Mouse (Mus musculus) bone marrow, adult 2 months (tissue): ENCODE data around the gene Tmem253. TPM values are rescaled to one million over a fixed set of nuclear protein-coding genes. Genes with fewer than 3 reads are reported as not detected.
"Not testable (repeated sequence)": the region's sequence is repeated elsewhere in the genome, so short reads cannot be mapped to it uniquely, and the experiment has no call there.

Experiments used
- H3K27ac ChIP-seq: fragments of 200-500 bp; 2 replicates; pipeline ENCODE4 v1.5.1; 2012; ENCODE audit warnings: low read depth, mild to moderate bottlenecking, control low read depth, inconsistent platforms, low read length; ENCODE audit not compliant: control insufficient read depth, poor library complexity, insufficient read depth
- H3K4me1 ChIP-seq: fragments of 200-500 bp; 2 replicates; pipeline ENCODE4 v1.6.1; 2011; ENCODE audit warnings: low read length; ENCODE audit not compliant: control insufficient read depth, insufficient read depth
- H3K4me3 ChIP-seq: fragments of 200-500 bp; replicated peaks from 2 replicates; pipeline ENCODE3; 2011; ENCODE audit warnings: mild to moderate bottlenecking, low read depth, low read length, control low read depth; ENCODE audit not compliant: control insufficient read depth
- CTCF ChIP-seq: fragments of 200-500 bp; IDR thresholded peaks from 2 replicates; pipeline ENCODE4 v1.5.1; 2011; ENCODE audit warnings: low read length, control low read depth; ENCODE audit not compliant: control insufficient read depth, insufficient read depth
- POLR2A ChIP-seq: fragments of 200-500 bp; IDR thresholded peaks from 2 replicates; pipeline ENCODE4 v1.6.1; 2011; ENCODE audit warnings: low read depth, mild to moderate bottlenecking, control low read depth, low read length, borderline replicate concordance; ENCODE audit not compliant: control insufficient read depth
- WGBS: fragments of 180-500 bp; shearing (Covaris S2); methylation state at CpG from one replicate; pipeline ENCODE4 v1.1.7; 2018; 5-methylcytosine and 5-hydroxymethylcytosine counted together
- polyA plus RNA-seq: library from polyadenylated mRNA; stranded (reverse); fragments of >200 nt; gene quantifications from 2 replicates; pipeline ENCODE4 v1.2.4, GENCODE M21; 2011; ENCODE audit warnings: low replicate concordance; ENCODE audit not compliant: missing spikeins, insufficient read depth, insufficient read length

Tmem253 gene
- polyA plus RNA-seq, 1 experiment = not detected

DNA sequence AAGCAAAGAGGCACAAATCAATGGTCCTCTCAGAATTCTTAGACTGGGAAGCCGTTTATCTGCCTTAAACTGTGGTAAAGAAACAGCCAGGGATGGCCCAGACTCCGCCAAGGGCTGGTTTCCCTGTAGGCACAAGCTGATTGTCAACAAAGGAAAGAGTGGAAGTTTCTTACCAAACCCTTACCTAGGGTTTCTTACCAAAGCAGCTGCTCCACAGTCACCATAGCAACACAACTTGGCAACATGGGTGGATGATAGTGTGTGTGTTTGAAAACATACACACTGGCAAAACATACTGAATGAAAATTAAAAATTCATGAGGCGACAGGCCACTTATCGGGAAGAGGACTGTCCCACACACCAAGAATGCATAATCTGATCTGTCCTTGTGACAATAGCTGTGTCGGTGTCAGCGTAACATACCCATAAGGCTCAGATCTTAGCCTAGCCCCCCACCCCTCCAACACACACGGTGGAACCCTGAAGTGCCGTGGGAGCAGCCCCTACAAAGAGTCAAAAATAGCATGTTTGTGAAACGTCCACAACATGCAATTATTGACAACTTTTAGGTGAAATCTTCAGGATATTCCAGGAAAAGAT is 30.6 kb downstream of the Tmem253 start:
- 74% methylated on average over 9 of the region's 9 CpGs for WGBS
- Histone ChIP-seq H3K4me1 (no peaks in the 10 kb centered on the region), H3K4me3 (no peak overlapping the region), H3K27ac (no peak overlapping the region)
- TF ChIP-seq POLR2A (no peak), CTCF (no peak)

DNA sequence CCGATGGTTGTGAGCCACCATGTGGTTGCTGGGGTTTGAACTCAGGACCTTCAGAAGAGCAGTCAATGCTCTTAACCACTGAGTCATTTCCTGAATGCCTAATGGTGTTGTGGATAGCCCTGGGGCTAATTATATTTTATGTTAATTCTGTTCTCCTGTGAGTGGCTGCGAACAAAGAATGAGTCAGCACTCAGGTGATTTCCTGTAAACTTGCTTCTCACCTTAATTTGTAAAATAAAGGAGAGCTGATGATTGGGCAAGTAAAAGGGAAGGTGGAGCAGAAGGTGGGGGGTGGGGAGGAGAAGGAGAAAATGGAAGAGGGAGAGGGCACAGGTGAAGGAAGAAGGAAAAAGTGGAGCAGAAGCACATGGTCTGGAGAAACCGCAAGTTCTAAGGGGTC is 37.3 kb downstream of the Tmem253 start:
- H3K4me3 ChIP-seq, H3K27ac ChIP-seq, H3K4me1 ChIP-seq: not testable (repeated sequence)
- 73% methylated on average over 3 of the region's 3 CpGs for WGBS

DNA sequence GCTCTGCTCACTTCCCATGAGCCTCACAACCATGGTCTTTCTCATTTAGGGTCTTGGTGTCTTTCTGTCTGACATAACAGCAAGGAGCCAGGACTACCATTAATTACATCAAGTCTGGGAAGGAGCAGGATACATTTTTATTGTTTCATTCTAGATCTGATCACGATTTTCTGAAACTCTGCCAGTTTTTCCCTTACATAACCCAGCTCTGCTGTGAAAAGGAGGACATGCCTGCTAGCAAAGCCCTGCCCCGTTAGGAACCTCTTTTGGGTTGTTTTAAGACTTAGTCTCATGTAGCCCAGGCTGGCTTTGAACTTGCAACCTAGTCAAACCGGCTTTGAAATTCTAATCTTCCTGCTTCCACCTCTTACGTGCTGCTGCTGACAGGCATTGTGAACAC is 44.5 kb downstream of the Tmem253 start:
- TF ChIP-seq POLR2A = no peak
- no peak for TF ChIP-seq CTCF
- Histone ChIP-seq H3K4me1 (no peaks in the 10 kb centered on the region), H3K4me3 (no peak overlapping the region), H3K27ac (no peak overlapping the region)
- WGBS = 50% methylated on average over 4 of the region's 4 CpGs

DNA sequence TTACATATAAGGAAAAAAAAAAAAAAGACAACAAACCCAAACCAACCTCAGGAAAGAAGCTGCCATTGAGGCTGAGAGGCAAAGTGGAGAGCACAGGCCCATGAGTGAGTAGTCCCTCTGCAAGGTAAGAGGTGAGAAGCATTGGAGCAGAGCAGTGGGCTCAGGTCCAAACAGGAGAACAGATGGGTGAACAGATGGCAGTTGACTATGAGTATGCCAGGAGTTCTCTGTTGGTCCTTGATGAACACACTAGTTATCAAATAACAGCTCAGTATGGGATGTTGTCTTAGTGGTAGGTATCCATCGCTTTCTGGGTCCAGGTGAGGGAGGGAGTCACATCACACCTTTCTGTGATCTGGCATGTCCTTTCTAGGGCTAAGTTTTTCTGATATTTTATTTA is 45.3 kb downstream of the Tmem253 start:
- 81% methylated on average over 1 of the region's 1 CpGs for WGBS
- Histone ChIP-seq H3K27ac (no peak overlapping the region), H3K4me1 (no peaks in the 10 kb centered on the region), H3K4me3 (no peak overlapping the region)
- TF ChIP-seq CTCF (no peak), POLR2A (no peak)

DNA sequence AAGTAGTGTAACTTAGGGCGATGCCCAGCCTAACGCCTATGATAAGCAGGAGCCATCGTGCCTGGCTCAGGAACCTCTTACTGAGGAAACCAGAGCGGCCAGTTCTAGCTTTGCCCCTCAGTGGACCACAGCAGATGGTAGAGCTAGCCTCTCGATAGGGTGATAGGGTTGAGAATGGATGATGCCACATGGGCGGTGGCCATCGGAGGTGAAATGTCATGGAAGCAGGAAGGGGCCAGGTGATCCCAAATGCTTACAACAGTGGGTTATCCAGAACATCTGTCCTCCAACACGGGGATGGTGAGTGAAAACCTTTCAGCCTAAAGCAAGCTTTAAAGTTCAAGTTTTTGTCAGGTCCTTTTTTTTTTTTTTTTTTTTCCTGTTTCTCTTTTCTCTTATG is 46.3 kb downstream of the Tmem253 start:
- Histone ChIP-seq H3K4me1 (no peaks in the 10 kb centered on the region), H3K4me3 (no peak overlapping the region), H3K27ac (no peak overlapping the region)
- TF ChIP-seq CTCF = no peak
- no peak for TF ChIP-seq POLR2A
- 83% methylated on average over 8 of the region's 8 CpGs for WGBS

DNA sequence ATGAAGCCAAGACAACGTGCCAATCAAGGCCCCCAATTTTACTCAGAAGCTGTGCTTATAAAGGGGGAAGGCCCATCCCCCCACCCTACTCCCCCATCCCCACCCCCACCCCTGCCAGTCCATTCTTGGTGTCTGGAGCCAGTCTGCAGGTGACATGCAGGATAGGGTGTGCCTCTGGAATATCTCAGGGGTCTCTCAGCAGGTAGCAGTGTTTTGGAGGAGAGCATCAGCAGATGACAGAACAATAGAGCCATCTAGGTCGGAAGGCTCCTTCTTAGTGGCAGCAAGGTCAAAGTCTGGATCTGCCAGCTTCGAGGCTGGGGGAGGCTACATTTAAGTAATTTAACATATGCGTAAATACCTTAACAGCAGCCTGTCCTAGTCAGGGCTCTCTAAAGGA is 50.7 kb downstream of the Tmem253 start:
- TF ChIP-seq CTCF = no peak
- Histone ChIP-seq H3K4me3 (no peak overlapping the region), H3K27ac (no peak overlapping the region), H3K4me1 (no peaks in the 10 kb centered on the region)
- WGBS = 69% methylated on average over 4 of the region's 4 CpGs

Other genes with a start within 250 kb of the Tmem253 start
- gene Ang4, start 242.1 kb upstream of the Tmem253 start, polyA plus RNA-seq = not detected in 2 replicates
- not detected in 2 replicates for gene AY358078, start 215.6 kb upstream of the Tmem253 start, polyA plus RNA-seq
- gene Ear6, start 162.0 kb upstream of the Tmem253 start, polyA plus RNA-seq = 10.0 TPM in 1 of 2 replicates, not detected in the other
- gene Mettl17, start 130.8 kb upstream of the Tmem253 start, polyA plus RNA-seq = 20.8 and 25.1 TPM in 2 replicates
- gene Slc39a2, start 122.8 kb upstream of the Tmem253 start, polyA plus RNA-seq = 3.6 and 7.2 TPM in 2 replicates
- gene Ndrg2, start 101.5 kb upstream of the Tmem253 start, polyA plus RNA-seq = 13.5 and 24.9 TPM in 2 replicates
- gene Tppp2, start 97.2 kb upstream of the Tmem253 start, polyA plus RNA-seq = not detected in 2 replicates
- gene Rnase13, start 92.9 kb upstream of the Tmem253 start, polyA plus RNA-seq = not detected in 2 replicates
- gene Arhgef40, start 30.9 kb upstream of the Tmem253 start, polyA plus RNA-seq = 21.3 and 23.7 TPM in 2 replicates
- 16.1 and 25.9 TPM in 2 replicates for gene Zfp219, start 5.1 kb downstream of the Tmem253 start, polyA plus RNA-seq
- not detected in 2 replicates for gene Olfr221, start 26.8 kb downstream of the Tmem253 start, polyA plus RNA-seq
- 226 and 328 TPM in 2 replicates for gene Hnrnpc, start 88.4 kb downstream of the Tmem253 start, polyA plus RNA-seq
- gene Rpgrip1, start 95.0 kb downstream of the Tmem253 start, polyA plus RNA-seq = 337 and 668 TPM in 2 replicates
- gene Supt16, start 181.8 kb downstream of the Tmem253 start, polyA plus RNA-seq = 105 and 117 TPM in 2 replicates
- 38.2 and 71.8 TPM in 2 replicates for gene Chd8, start 242.1 kb downstream of the Tmem253 start, polyA plus RNA-seq